Mouse (Mus musculus): ENCODE data around the gene Ino80d.

Gene Ino80d

GRCm38 (mm10) chr1:62991021-62991420, 123.4 kb downstream of the Ino80d start:
- DNase-seq (ENCODE audit: low spot score in 2 of 2) = no peak

- DNase-seq (ENCODE audit: low spot score in 2 of 2) = no peak
These were observed 126.9 kb downstream of the Ino80d start for GRCm38 (mm10) chr1:62987561-62987960.

- peak in 1 of 2 experiments; percentile 4 for DNase-seq (ENCODE audit: low spot score in 2 of 2)
These were observed 128.2 kb downstream of the Ino80d start for GRCm38 (mm10) chr1:62986267-62986666.

- DNase-seq (ENCODE audit: low spot score in 2 of 2) = peak; percentile 10 to 20
These were observed 129.9 kb downstream of the Ino80d start for GRCm38 (mm10) chr1:62984566-62984965.

- no peak for DNase-seq (ENCODE audit: low spot score in 2 of 2)
These were observed 137.7 kb downstream of the Ino80d start for GRCm38 (mm10) chr1:62976742-62977141.

- DNase-seq (ENCODE audit: low spot score in 2 of 2) = no peak
These were observed 147.6 kb downstream of the Ino80d start for GRCm38 (mm10) chr1:62966885-62967284.

GRCm38 (mm10) chr1:62964291-62964690, 150.2 kb downstream of the Ino80d start:
- no peak for DNase-seq (ENCODE audit: low spot score in 2 of 2)

GRCm38 (mm10) chr1:62956942-62957645, 157.4 kb downstream of the Ino80d start:
- DNase-seq (ENCODE audit: low spot score in 2 of 2) = no peak

GRCm38 (mm10) chr1:62956526-62956925, 157.9 kb downstream of the Ino80d start:
- DNase-seq (ENCODE audit: low spot score in 2 of 2) = no peak

GRCm38 (mm10) chr1:62955340-62955739, 159.1 kb downstream of the Ino80d start:
- DNase-seq (ENCODE audit: low spot score in 2 of 2) = no peak

- no peak for DNase-seq (ENCODE audit: low spot score in 2 of 2)
These were observed 161.4 kb downstream of the Ino80d start for GRCm38 (mm10) chr1:62953036-62953435.

- DNase-seq (ENCODE audit: low spot score in 2 of 2) = no peak
These were observed 162.1 kb downstream of the Ino80d start for GRCm38 (mm10) chr1:62952319-62952718.

- no peak for DNase-seq (ENCODE audit: low spot score in 2 of 2)
These were observed 163.2 kb downstream of the Ino80d start for GRCm38 (mm10) chr1:62951067-62951809.

- no peak for DNase-seq (ENCODE audit: low spot score in 2 of 2)
These were observed 163.9 kb downstream of the Ino80d start for GRCm38 (mm10) chr1:62950526-62950925.

- no peak for DNase-seq (ENCODE audit: low spot score in 2 of 2)
These were observed 166.7 kb downstream of the Ino80d start for GRCm38 (mm10) chr1:62947807-62948206.

GRCm38 (mm10) chr1:62946987-62947386, 167.5 kb downstream of the Ino80d start:
- DNase-seq (ENCODE audit: low spot score in 2 of 2) = no peak

GRCm38 (mm10) chr1:62934752-62935329, 179.6 kb downstream of the Ino80d start:
- DNase-seq (ENCODE audit: low spot score in 2 of 2) = no peak

GRCm38 (mm10) chr1:62934100-62934513, 180.4 kb downstream of the Ino80d start:
- DNase-seq (ENCODE audit: low spot score in 2 of 2) = no peak

- no peak for DNase-seq (ENCODE audit: low spot score in 2 of 2)
These were observed 181.0 kb downstream of the Ino80d start for GRCm38 (mm10) chr1:62933288-62934099.

GRCm38 (mm10) chr1:62929477-62929876, 185.0 kb downstream of the Ino80d start:
- DNase-seq (ENCODE audit: low spot score in 2 of 2) = peak; percentile 22 to 29

- DNase-seq (ENCODE audit: low spot score in 2 of 2) = no peak
These were observed 195.2 kb downstream of the Ino80d start for GRCm38 (mm10) chr1:62919219-62919618.

- DNase-seq (ENCODE audit: low spot score in 2 of 2) = no peak
These were observed 197.9 kb downstream of the Ino80d start for GRCm38 (mm10) chr1:62916609-62917008.

All from spleen, postnatal 36 days (tissue).